Mouse (Mus musculus): ENCODE data around the gene Neil1.

DNA sequence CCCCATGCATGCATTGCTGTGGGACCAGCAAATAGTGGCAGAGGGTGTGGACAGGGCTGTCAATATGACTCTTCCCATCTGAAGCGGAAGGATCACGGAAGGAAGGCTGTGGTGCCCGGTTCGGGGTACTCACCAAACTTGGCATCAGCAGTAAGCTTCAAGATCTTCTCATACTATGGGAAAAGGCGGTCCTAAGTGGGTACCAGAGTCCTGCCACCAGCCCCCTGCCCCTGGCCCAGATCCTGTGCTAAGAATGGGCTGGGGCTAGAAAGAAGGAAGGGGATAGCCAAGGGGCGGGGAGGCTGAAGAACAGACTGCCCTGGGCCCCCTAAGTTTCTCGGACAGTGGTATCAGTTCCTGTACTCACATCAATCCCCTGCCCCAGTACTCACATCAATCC, 8.3 kb upstream of the Neil1 start:
- no peak for TF ChIP-seq CTCF (IDR thresholded peaks at IDR 0.05)
- no peak for TF ChIP-seq EP300 (IDR thresholded peaks at IDR 0.05)

Data from lung, postnatal 0 days (tissue).